Mouse (Mus musculus) macrophage (primary cell): ENCODE data around the gene Rps7. TPM values are rescaled to one million over a fixed set of nuclear protein-coding genes. Genes with fewer than 3 reads are reported as not detected.

Experiments used
- H3K27ac ChIP-seq: fragments of 350-480 bp; formaldehyde crosslinking; 2 replicates; pipeline ENCODE4 v1.9.0; 2021
- H3K36me3 ChIP-seq: fragments of 350-480 bp; formaldehyde crosslinking; 2 replicates; pipeline ENCODE4 v1.9.0; 2021; ENCODE audit errors: inconsistent target
- H3K4me3 ChIP-seq: fragments of 350-480 bp; formaldehyde crosslinking; 2 replicates; pipeline ENCODE4 v1.9.0; 2021; ENCODE audit errors: inconsistent target
- H3K79me2 ChIP-seq: fragments of 350-480 bp; formaldehyde crosslinking; 2 replicates; pipeline ENCODE4 v1.9.0; 2021; ENCODE audit errors: inconsistent target
- WGBS: methylation state at CpG from one replicate; pipeline ENCODE4 v1.1.7; 2026; ENCODE audit warnings: inconsistent platforms; ENCODE audit not compliant: missing documents; 5-methylcytosine and 5-hydroxymethylcytosine counted together
- polyA plus RNA-seq: library from polyadenylated mRNA; stranded (reverse); fragments of 250-400 nt; gene quantifications from 3 replicates; pipeline ENCODE4 v1.2.4, GENCODE M21; 2018; ENCODE audit warnings: inconsistent platforms

Gene Rps7
- polyA plus RNA-seq, 1 experiment from 2014 or later: 564 TPM

- H3K27ac ChIP-seq: no peak overlapping the region
- H3K36me3 ChIP-seq: peaks cover 24% of the 10 kb centered on the region
- WGBS: 51% methylated on average over 4 of the region's 4 CpGs
- H3K79me2 ChIP-seq: peaks cover under 1% of the 10 kb centered on the region; the same call in 1 of the 2 replicates
- no peak overlapping the region for H3K4me3 ChIP-seq
Observed at GRCm38 (mm10) chr12:28627092-28627491, 8.7 kb downstream of the Rps7 start.

- Histone ChIP-seq H3K79me2 (no peaks in the 10 kb centered on the region), H3K27ac (no peak overlapping the region), H3K4me3 (no peak overlapping the region), H3K36me3 (peaks cover 8% of the 10 kb centered on the region)
- 89% methylated on average over 7 of the region's 7 CpGs for WGBS
Observed at GRCm38 (mm10) chr12:28625407-28625806, 10.3 kb downstream of the Rps7 start.

DNA sequence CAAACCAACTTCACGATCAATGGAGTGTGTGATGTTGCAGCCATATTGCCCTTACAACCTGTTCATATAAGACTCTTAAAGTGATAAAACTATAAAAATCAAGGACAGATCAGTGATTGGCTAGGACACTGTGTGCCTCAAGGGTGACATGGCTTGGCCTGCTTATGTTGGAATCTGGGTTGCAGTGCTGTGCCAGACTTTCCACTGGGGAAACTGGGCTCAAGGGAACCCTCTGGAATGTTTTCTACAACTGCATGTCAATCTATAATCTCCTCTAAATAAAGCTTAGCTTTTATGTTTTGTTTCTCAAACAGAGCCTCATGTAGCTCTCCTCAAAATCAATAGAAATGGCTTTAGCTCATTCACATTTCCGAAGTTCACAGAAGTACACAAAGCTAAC, 11.5 kb downstream of the Rps7 start:
- Histone ChIP-seq H3K4me3 (no peak overlapping the region), H3K79me2 (no peaks in the 10 kb centered on the region), H3K36me3 (no peaks in the 10 kb centered on the region; the same call in 1 of the 2 replicates), H3K27ac (no peak overlapping the region)
- 78% methylated on average over 2 of the region's 2 CpGs for WGBS

DNA sequence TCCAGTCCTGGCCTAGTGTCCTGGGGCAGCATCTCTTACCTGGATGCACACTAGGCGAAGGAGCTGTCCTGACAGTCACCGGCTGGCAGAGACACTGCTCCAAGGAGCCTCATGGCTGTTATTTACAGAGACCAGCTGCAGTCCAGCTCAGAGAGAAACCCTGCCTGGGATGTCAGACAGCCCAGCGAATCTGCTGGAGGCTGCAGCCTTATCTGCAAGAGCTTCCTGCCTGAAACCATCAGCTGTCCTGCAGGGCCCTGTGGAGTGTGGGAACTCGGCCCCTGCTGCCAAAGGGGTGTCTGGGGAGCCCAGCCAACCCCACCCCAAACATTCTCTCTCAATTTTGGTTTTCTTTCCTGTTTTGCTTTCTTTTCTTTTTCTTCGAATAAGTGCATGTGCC, 12.6 kb downstream of the Rps7 start, which contains the start of gene Colec11:
TSS of gene Colec11 (minus strand) at position 183 of the 400 bp plus-strand sequence.
- Histone ChIP-seq H3K79me2 (no peaks in the 10 kb centered on the region), H3K4me3 (no peak within 1 kb of the TSS), H3K27ac (no peak within 1 kb of the TSS), H3K36me3 (no peaks in the 10 kb centered on the region)
- 66% methylated on average over 5 of the region's 5 CpGs for WGBS

GRCm38 (mm10) chr12:28622641-28623040, 13.1 kb downstream of the Rps7 start:
- no peaks in the 10 kb centered on the region for H3K36me3 ChIP-seq
- WGBS: 71% methylated on average over 1 of the region's 1 CpGs
- H3K79me2 ChIP-seq: no peaks in the 10 kb centered on the region
- no peak overlapping the region for H3K4me3 ChIP-seq
- no peak overlapping the region for H3K27ac ChIP-seq

DNA sequence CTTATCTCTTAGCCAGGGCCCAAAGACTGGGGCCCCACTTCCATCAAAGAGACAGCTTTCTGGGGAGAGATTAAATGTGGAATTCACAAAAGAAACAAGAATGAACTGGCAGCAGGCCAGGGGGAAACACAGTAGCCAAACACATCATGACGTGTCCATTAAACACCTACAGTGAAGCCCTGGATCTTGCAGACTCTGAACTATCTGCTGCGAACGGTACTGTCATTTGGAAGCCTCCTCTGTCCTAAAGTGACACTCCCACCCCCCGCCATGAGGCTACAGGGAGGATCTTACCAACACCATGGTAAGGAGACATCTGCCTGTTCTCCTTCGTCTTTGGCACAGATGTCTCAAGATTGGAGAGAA, 13.6 kb downstream of the Rps7 start:
- Histone ChIP-seq H3K27ac (no peak overlapping the region), H3K4me3 (no peak overlapping the region)
- 78% methylated on average over 5 of the region's 5 CpGs for WGBS

GRCm38 (mm10) chr12:28621451-28622166, 14.1 kb downstream of the Rps7 start:
- Histone ChIP-seq H3K36me3 (no peaks in the 10 kb centered on the region), H3K4me3 (no peak overlapping the region), H3K27ac (no peak overlapping the region), H3K79me2 (no peaks in the 10 kb centered on the region)
- 44% methylated on average over 7 of the region's 7 CpGs for WGBS

More for the DNA sequence above, 13.6 kb downstream of the Rps7 start:
- Histone ChIP-seq H3K36me3 (no peaks in the 10 kb centered on the region), H3K79me2 (no peaks in the 10 kb centered on the region)

DNA sequence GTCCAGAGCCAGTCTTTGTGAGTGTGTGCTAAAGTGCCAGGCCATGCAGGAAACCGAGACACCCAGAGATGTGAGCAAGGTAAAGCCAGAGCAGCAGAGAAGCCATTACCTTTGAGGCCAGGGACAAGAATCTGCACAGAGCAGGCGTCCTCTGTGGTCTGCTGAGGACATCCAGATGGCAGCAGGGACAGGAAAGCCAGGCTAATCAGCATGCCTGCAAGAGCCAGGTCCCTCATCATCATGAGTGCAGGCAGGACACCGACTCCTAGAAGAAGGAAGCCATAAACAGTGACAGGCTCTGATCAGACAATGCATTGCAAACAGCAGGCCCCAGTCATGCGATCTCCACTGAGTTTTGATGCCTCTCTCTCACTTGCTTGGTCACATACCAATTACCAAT, 18.5 kb downstream of the Rps7 start:
- WGBS: 46% methylated on average over 4 of the region's 4 CpGs
- no peak overlapping the region for H3K4me3 ChIP-seq
- no peak overlapping the region for H3K27ac ChIP-seq
- no peaks in the 10 kb centered on the region for H3K79me2 ChIP-seq
- H3K36me3 ChIP-seq: no peaks in the 10 kb centered on the region

DNA sequence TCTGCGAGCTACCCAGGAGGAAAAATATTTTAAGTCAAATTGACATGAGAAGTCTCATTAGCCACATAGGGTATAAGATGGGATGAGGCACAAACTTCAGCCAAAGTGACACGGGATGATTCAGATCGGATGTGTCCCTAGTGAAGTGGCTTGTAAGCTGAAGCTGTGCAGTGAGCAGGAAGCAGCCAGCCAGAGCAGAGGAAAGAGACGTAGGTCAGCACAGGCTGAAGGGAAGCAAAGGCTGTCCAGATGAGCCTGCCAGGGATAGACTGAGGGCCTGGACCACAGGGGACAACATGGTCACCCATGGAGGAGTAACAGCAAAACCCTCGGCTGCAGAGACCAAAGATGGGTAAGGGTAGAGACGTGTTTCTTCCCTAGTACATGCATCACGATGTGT, 21.4 kb downstream of the Rps7 start:
- no peaks in the 10 kb centered on the region for H3K36me3 ChIP-seq
- H3K27ac ChIP-seq: no peak overlapping the region
- no peaks in the 10 kb centered on the region for H3K79me2 ChIP-seq
- no peak overlapping the region for H3K4me3 ChIP-seq
- 76% methylated on average over 7 of the region's 7 CpGs for WGBS

DNA sequence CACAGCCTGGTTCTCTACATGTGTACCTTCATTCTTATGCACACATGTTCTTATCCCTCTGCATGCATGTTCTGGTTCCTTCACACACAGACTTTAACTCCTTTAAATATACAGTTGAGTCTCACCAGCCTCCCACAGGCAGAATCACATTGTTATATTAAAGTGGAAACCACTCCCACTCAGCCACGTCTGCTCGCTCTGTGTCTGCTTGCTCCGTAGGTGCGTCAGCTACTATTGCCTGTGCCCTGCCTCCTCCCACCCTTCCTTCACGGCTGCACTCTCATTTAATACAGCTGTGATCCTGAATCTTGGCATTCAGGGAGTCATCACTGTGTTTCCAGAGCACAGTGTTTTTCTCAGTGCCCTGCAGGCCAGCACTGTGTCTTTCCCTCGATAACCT, 23.4 kb downstream of the Rps7 start:
- WGBS: 84% methylated on average over 6 of the region's 6 CpGs
- no peaks in the 10 kb centered on the region for H3K79me2 ChIP-seq
- H3K4me3 ChIP-seq: no peak overlapping the region
- H3K36me3 ChIP-seq: no peaks in the 10 kb centered on the region
- no peak overlapping the region for H3K27ac ChIP-seq

GRCm38 (mm10) chr12:28607546-28608305, 28.0 kb downstream of the Rps7 start:
- H3K36me3 ChIP-seq: no peaks in the 10 kb centered on the region
- H3K79me2 ChIP-seq: no peaks in the 10 kb centered on the region
- no peak overlapping the region for H3K27ac ChIP-seq
- no peak overlapping the region for H3K4me3 ChIP-seq
- WGBS: 77% methylated on average over 17 of the region's 17 CpGs

GRCm38 (mm10) chr12:28603494-28603893, 32.3 kb downstream of the Rps7 start:
- Histone ChIP-seq H3K36me3 (no peaks in the 10 kb centered on the region), H3K79me2 (no peaks in the 10 kb centered on the region), H3K4me3 (no peak overlapping the region), H3K27ac (no peak overlapping the region)
- WGBS: 63% methylated on average over 1 of the region's 1 CpGs

- Histone ChIP-seq H3K36me3 (no peaks in the 10 kb centered on the region), H3K79me2 (no peaks in the 10 kb centered on the region), H3K4me3 (no peak overlapping the region), H3K27ac (no peak overlapping the region)
- WGBS: 54% methylated on average over 4 of the region's 4 CpGs
Observed at GRCm38 (mm10) chr12:28602259-28602658, 33.5 kb downstream of the Rps7 start.

DNA sequence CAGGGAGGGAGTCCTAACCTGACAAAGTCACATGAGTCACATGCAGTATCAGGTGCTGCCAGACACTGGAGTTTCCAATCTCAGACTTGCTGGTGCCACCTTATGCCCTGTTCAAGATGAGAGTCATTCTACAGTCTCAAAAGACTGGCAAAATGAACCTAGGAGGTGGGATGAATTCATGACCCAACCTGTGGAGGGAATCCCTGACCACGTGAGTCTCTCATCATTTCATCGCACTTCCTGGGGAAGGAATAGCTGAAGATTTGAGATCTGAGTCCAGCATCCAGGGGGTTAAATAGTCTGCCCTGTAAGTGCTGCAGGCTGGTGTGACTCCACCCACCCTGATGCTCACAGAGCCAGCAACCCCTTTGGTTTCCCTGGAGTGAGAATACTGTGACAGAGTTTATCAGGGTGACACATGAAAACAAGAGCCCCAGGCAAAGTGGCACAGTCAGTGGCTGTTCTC, 37.2 kb downstream of the Rps7 start:
- WGBS: 61% methylated on average over 2 of the region's 2 CpGs
- no peaks in the 10 kb centered on the region for H3K79me2 ChIP-seq

DNA sequence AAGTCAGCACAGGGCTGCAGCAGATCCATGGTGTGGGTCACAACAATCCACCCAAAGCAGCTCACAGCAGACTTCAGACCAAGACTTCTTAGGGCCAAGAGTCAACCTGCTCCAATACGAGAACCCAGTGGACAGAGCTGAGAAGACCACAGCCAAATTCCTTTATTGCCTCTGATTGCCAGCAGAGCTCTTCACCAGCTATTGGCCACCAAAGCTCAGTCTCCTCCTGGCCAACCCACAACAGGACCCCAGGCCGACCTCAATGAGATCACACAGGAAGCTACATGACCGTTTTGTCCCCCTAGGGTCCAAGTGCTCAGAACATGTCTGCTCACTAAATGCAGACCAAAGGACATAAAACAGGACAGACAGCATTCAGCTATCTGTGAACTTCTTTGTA, 37.6 kb downstream of the Rps7 start:
- Histone ChIP-seq H3K27ac (no peak overlapping the region), H3K4me3 (no peak overlapping the region), H3K36me3 (no peaks in the 10 kb centered on the region), H3K79me2 (no peaks in the 10 kb centered on the region)
- 35% methylated on average over 3 of the region's 3 CpGs for WGBS

More for the DNA sequence above, 37.2 kb downstream of the Rps7 start:
- Histone ChIP-seq H3K4me3 (no peak overlapping the region), H3K27ac (no peak overlapping the region), H3K36me3 (no peaks in the 10 kb centered on the region)
